Mouse (Mus musculus) heart, postnatal 0 days (tissue): Measurements from ENCODE around the gene Vgll4. TPM values are rescaled to one million over a fixed set of nuclear protein-coding genes. Genes with fewer than 3 reads are reported as not detected.
A peak's percentile ranks its signal among the peaks of the same experiment; 100 is the strongest.

Experiments
- ATAC-seq: fragments of 200-750 bp; cut with Nextera tagmentation; 2 replicates; pipeline ENCODE4 v1.8.0; 2017; ENCODE audit warnings: low read depth, moderate number of reproducible peaks, moderate library complexity; ENCODE audit not compliant: insufficient read depth
- DNase-seq: peaks from one replicate; pipeline ENCODE4 v3.0.0-alpha.2; 2016; ENCODE audit warnings: low spot score
- H3K27ac ChIP-seq: fragments of 300-500 bp; sonication (generic); 2 replicates; pipeline ENCODE4 v1.5.1; 2014; ENCODE audit warnings: low read depth, mild to moderate bottlenecking
- H3K27me3 ChIP-seq: fragments of 300-500 bp; sonication (generic); 2 replicates; pipeline ENCODE4 v1.6.1; 2014; ENCODE audit warnings: low read length, mixed read lengths; ENCODE audit not compliant: control insufficient read depth, insufficient read depth
- H3K36me3 ChIP-seq: fragments of 300-500 bp; sonication (generic); replicated peaks from 2 replicates; pipeline ENCODE4 v1.6.1; 2014; ENCODE audit warnings: low read length, mixed read lengths; ENCODE audit not compliant: control insufficient read depth, insufficient read depth
- H3K4me1 ChIP-seq: fragments of 300-500 bp; sonication (generic); 2 replicates; pipeline ENCODE4 v1.6.1; 2014; ENCODE audit warnings: antibody characterized with exemption; ENCODE audit not compliant: control insufficient read depth, insufficient read depth
- H3K4me2 ChIP-seq: fragments of 300-500 bp; sonication (generic); 2 replicates; pipeline ENCODE4 v1.6.1; 2014; ENCODE audit warnings: low read depth, mild to moderate bottlenecking, low read length, moderate library complexity
- H3K4me3 ChIP-seq: fragments of 300-500 bp; sonication (generic); 2 replicates; pipeline ENCODE4 v1.5.1; 2014; ENCODE audit warnings: low read depth, low read length
- H3K9ac ChIP-seq: fragments of 300-500 bp; sonication (generic); replicated peaks from 2 replicates; pipeline ENCODE4 v1.6.1; 2014; ENCODE audit warnings: low read depth, low read length, mixed read lengths
- H3K9me3 ChIP-seq: fragments of 300-500 bp; sonication (generic); replicated peaks from 2 replicates; pipeline ENCODE4 v1.6.1; 2016; ENCODE audit warnings: low read length; ENCODE audit not compliant: control insufficient read depth
- CTCF ChIP-seq: IDR thresholded peaks from 2 replicates; pipeline ENCODE4 v1.5.1; 2016; ENCODE audit warnings: antibody characterized with exemption, control low read depth, low read depth
- EP300 ChIP-seq: IDR thresholded peaks from 2 replicates; pipeline ENCODE4 v1.6.1; 2016; ENCODE audit warnings: antibody characterized with exemption, low read depth
- WGBS: fragments of 180-500 bp; shearing (Covaris S2); extraction: QIAGEN DNeasy Blood & Tissue Kit; methylation state at CpG from one replicate; pipeline ENCODE4 v1.1.7; 2014; 5-methylcytosine and 5-hydroxymethylcytosine counted together
- polyA plus RNA-seq: library from polyadenylated mRNA; unstranded; fragments of >200 nt; fragmentation: Nextera tagmentation; extraction: Ambion mirVana; gene quantifications from 2 replicates; pipeline ENCODE4 v1.2.1, GENCODE M21; 2015
- total RNA-seq: library from RNA; depleted of rRNA; stranded (reverse); fragments of >200 nt; gene quantifications from 2 replicates; pipeline ENCODE4 v1.2.3, GENCODE M21; 2014; ENCODE audit warnings: low replicate concordance

The Vgll4 gene
- total and polyA plus RNA-seq, 2 experiments from 2014 or later, result 38.8 to 52.2 TPM

DNA sequence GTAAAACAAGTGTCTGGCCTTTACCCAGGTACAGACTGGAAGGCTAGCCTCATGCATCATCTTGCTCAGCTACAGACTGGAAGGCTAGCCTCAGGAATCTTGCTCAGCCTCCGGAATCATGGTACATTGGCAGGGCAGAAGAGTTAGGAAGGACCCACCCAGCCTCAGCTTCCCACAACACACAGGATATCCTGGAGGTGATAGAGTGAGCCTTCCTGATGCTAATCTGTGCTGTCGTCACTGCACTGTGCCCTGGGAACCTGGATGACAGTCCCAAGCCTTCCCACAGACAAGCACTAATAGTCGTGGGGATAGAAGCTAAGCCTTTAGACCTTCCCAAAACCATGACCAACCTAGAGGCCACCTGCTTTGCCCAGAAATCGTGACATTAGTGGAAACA, 103.2 kb downstream of the Vgll4 start:
- no peak overlapping the region for H3K9ac ChIP-seq
- no peak overlapping the region for H3K4me2 ChIP-seq
- DNase-seq, result no peak
- no peaks in the 10 kb centered on the region for H3K9me3 ChIP-seq
- H3K27ac ChIP-seq, result peak overlapping the region; percentile 73
- H3K27me3 ChIP-seq, result no peaks in the 10 kb centered on the region
- TF ChIP-seq CTCF (no peak), EP300 (0 out of 2 replicates have a peak, but pooled peaks have one; percentile 11)
- peaks cover 23% of the 10 kb centered on the region for H3K36me3 ChIP-seq
- H3K4me1 ChIP-seq, result peaks cover 28% of the 10 kb centered on the region
- peak; percentile 37; the same call in 1 of the 2 replicates for ATAC-seq
- WGBS, result 61% methylated on average over 4 of the region's 4 CpGs
- H3K4me3 ChIP-seq, result no peak overlapping the region

DNA sequence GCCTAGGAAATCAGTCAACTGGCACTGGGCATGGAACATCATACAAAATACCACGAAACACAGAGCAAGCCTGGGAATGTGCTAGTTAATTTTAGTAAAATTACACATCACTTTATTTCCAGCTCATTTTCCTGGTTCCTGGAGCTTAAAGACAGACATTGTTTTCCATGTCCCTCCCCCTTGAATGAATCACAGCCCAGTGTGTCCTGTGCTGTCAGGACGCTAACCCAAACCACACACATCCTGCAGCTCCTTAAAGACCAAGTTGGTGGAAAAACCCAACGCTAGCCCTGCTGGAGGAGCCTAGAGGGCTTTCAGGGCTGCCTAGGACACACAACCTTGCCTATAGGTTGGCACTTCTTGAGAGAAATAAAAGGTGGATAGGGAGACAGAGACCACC, 103.7 kb downstream of the Vgll4 start:
- H3K27ac ChIP-seq, result peak overlapping the region; percentile 73
- TF ChIP-seq EP300 (peak; percentile 19; the same call in 1 of the 2 replicates), CTCF (no peak)
- WGBS, result 41% methylated on average over 3 of the region's 3 CpGs
- DNase-seq (peak; percentile 40), ATAC-seq (0 out of 2 replicates have a peak, but pooled peaks have one; percentile 21)
- H3K36me3 ChIP-seq, result peaks cover 24% of the 10 kb centered on the region
- H3K9ac ChIP-seq, result no peak overlapping the region
- no peaks in the 10 kb centered on the region for H3K9me3 ChIP-seq
- H3K4me3 ChIP-seq, result no peak overlapping the region
- no peak overlapping the region for H3K4me2 ChIP-seq
- no peaks in the 10 kb centered on the region for H3K27me3 ChIP-seq
- peaks cover 32% of the 10 kb centered on the region for H3K4me1 ChIP-seq

DNA sequence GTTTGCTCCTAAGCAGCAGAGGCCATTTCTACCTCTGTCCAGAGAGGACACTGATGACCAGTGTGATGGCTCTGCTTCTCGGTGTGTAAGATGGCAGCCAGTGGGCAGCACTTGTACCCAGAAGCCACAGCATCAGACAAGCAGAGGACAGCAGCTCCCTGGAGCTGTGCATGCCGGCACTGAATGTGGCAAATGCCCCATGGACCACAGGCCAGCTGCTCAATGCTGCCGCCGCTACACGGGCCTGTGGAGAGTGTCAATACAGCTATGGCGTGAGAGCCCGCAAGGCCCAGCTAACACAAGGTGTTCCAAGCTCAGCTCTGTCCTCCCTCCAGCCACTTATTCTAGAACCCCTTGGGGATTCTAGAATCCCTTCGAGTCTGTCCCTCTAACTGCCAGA, 105.4 kb downstream of the Vgll4 start:
- 89% methylated on average over 8 of the region's 8 CpGs for WGBS
- DNase-seq (no peak), ATAC-seq (no peak)
- Histone ChIP-seq H3K9me3 (no peaks in the 10 kb centered on the region), H3K36me3 (peaks cover 29% of the 10 kb centered on the region), H3K4me2 (no peak overlapping the region), H3K4me1 (peaks cover 38% of the 10 kb centered on the region), H3K27ac (no peak overlapping the region), H3K27me3 (no peaks in the 10 kb centered on the region), H3K9ac (no peak overlapping the region), H3K4me3 (no peak overlapping the region)
- TF ChIP-seq CTCF (no peak), EP300 (no peak)

DNA sequence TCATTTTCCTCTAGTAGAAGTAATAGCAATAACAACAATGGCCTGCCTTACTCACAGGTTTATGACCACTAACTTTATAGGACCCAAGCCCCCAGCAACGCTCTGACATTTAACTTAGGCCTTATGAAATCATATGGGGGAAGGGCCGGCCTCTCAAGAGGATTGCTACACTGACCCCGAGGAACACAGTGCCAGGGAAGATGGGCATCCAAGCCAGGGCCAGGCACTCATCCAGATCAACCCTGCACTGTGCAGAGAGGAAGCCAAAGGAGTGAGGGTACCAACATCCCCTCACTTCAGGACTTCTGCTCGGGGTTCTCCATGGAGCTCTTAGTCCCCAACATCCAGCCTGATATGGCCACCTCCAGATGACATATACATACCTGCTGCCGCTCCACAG, 106.3 kb downstream of the Vgll4 start:
- H3K27me3 ChIP-seq, result no peaks in the 10 kb centered on the region
- H3K36me3 ChIP-seq, result peaks cover 35% of the 10 kb centered on the region
- no peaks in the 10 kb centered on the region for H3K9me3 ChIP-seq
- no peak overlapping the region for H3K27ac ChIP-seq
- DNase-seq (no peak), ATAC-seq (no peak)
- H3K9ac ChIP-seq, result no peak overlapping the region
- H3K4me3 ChIP-seq, result no peak overlapping the region
- no peak overlapping the region for H3K4me2 ChIP-seq
- TF ChIP-seq EP300 (no peak), CTCF (no peak)
- peaks cover 38% of the 10 kb centered on the region for H3K4me1 ChIP-seq
- WGBS, result 80% methylated on average over 5 of the region's 5 CpGs

DNA sequence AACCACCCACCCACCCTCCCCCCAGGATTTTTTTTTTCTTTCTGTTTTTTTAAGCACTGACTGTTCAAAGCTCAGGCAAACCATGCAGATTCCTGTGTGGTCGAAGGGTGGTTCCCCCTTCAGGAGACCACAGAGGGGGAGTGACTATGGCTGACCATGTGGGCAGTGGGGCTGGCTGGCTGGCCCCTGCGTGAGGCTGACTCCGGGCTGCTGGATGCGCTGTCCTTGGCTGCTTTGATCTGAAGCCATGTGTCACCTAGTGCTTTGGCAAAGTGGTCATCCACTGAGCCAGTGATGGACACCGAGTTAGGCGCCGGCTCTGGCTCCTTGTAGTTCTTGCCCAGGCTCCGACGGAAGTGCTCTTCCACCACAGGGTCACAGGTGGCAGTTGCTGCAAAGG, 107.7 kb downstream of the Vgll4 start:
- H3K27ac ChIP-seq, result no peak overlapping the region
- peaks cover 35% of the 10 kb centered on the region for H3K36me3 ChIP-seq
- TF ChIP-seq CTCF, result no peak
- no peak for TF ChIP-seq EP300
- no peak overlapping the region for H3K4me3 ChIP-seq
- H3K27me3 ChIP-seq, result no peaks in the 10 kb centered on the region
- 78% methylated on average over 9 of the region's 9 CpGs for WGBS
- peaks cover 41% of the 10 kb centered on the region for H3K4me1 ChIP-seq
- no peaks in the 10 kb centered on the region for H3K9me3 ChIP-seq
- H3K4me2 ChIP-seq, result no peak overlapping the region
- no peak for DNase-seq
- no peak for ATAC-seq
- no peak overlapping the region for H3K9ac ChIP-seq

DNA sequence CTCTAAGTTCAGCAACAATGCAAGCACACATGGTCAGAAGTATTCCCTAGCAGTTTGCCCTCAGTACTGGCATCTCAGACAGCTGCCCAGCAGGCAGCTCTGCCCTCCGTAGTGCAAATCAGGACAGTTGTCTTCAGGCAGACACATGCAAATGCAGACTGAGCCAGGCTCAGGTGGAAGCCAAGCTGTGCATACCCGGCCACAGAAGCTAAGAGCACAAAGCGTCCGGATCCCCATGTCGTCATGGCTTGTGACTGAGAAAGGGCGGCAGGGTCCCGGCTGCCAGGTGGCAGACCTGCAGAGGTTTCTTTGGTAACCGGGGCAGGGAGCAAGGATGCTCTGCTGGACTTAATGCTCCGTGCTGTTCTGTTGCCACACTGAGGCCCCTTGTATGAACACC, 108.2 kb downstream of the Vgll4 start:
- TF ChIP-seq CTCF (no peak), EP300 (no peak)
- Histone ChIP-seq H3K36me3 (peaks cover 35% of the 10 kb centered on the region), H3K4me3 (no peak overlapping the region), H3K27ac (peak overlapping the region; percentile 44), H3K4me2 (no peak overlapping the region), H3K27me3 (no peaks in the 10 kb centered on the region), H3K9ac (no peak overlapping the region), H3K9me3 (no peaks in the 10 kb centered on the region), H3K4me1 (peaks cover 37% of the 10 kb centered on the region)
- WGBS, result 64% methylated on average over 9 of the region's 9 CpGs
- no peak for DNase-seq
- ATAC-seq, result no peak
